Mouse (Mus musculus): Measurements from ENCODE around the gene Cacna1e. TPM values are rescaled to one million over a fixed set of nuclear protein-coding genes. Genes with fewer than 3 reads are reported as not detected.

Gene Cacna1e
- total RNA-seq, 2 experiments from 2014 or later: not detected

DNA sequence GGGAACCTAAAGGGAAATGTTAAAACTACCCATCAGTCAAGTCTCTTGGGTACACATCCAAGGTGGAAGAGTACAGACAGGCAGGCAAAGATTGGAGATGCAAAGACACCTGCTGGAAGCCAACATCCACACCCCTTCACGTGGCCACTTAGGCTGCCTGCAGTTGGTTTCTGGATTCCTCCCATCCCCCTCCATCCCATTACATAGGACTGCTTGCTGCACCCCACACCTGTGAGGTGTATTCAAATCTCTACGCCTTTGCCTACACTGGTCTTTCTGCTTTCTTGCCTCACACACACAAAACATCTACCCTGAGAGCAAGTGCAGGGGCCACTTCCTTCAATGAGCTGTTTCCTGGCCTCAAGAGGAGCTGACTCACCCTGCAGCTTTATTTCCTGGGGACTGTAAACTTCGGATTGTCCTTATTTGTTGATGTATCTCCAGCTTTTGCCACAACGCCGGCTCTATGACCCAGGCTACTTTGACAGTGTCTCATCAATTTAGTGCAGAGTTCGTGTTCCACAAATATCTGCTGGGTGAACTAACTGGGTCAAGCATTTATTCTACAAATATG is 43.2 kb downstream of the Cacna1e start:
- peak; percentile 40 for ATAC-seq (replicated peaks; ENCODE audit: poor library complexity, severe bottlenecking)

- ATAC-seq (replicated peaks; ENCODE audit: poor library complexity, severe bottlenecking): no peak
Measured at GRCm38 (mm10) chr1:154839272-154839671, 45.0 kb downstream of the Cacna1e start.

GRCm38 (mm10) chr1:154836473-154836872 is 47.8 kb downstream of the Cacna1e start:
- no peak for ATAC-seq (replicated peaks; ENCODE audit: poor library complexity, severe bottlenecking)

DNA sequence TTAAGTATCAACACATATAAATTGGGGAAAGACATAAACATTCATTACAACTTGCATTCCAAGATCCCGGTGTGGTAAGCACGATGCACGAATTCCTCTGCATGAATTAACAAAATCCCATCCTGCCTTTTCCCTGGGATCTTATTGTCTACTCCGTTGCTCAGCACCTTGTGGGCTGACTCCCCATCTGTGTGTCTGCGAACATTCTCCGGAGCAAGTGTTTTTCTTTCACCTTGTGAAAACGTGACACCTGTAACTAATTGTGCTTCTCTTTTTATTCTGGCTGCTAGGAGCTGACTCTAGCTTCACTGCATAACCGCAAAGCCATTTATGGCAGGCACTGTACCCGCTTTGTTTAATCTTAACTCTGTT is 52.1 kb downstream of the Cacna1e start:
- no peak for ATAC-seq (replicated peaks; ENCODE audit: poor library complexity, severe bottlenecking)

- ATAC-seq (replicated peaks; ENCODE audit: poor library complexity, severe bottlenecking): no peak
Measured at GRCm38 (mm10) chr1:154831269-154832167, 52.8 kb downstream of the Cacna1e start.

DNA sequence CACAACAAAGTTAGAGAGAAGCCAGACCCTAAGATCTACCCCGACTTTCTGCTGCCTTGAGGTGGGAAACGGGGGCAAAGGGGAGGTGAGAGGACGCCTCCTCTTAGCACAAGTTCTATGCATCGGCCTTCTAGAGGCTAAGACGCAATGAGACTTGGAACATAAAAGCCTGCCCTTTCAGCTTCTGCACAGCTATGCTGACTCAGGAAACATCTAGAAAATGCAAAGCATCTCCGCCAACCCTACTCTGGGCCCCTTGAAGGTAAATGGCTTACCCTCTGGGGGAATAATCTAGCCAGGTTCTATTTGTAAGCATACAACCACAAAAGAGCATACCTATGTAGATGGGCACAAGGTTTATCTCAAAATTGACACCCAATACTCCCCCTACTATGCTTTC is 54.2 kb downstream of the Cacna1e start:
- no peak for ATAC-seq (replicated peaks; ENCODE audit: poor library complexity, severe bottlenecking)

DNA sequence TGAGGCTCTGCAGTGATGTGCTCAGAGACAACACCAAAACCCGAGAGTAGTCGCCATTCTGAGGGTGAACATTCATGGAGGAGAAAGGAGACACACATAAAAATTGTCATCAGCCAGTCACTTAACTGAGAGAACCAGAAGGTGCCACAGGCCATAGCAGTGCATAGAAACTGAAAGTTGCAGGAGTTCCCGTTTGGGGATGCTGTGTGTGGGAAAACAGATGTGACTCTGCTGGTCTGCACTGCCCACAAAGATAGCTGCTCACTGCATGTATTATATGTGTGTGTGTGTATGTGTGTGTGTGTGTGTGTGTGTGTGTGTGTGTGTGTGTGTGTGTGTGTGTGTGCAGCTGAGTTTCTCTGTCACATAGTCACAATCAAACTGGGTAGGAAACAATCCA is 61.2 kb downstream of the Cacna1e start:
- ATAC-seq (replicated peaks; ENCODE audit: poor library complexity, severe bottlenecking): peak; percentile 97

GRCm38 (mm10) chr1:154820422-154820821 is 63.9 kb downstream of the Cacna1e start:
- no peak for ATAC-seq (replicated peaks; ENCODE audit: poor library complexity, severe bottlenecking)

- ATAC-seq (replicated peaks; ENCODE audit: poor library complexity, severe bottlenecking): no peak
Measured at GRCm38 (mm10) chr1:154819960-154820359, 64.3 kb downstream of the Cacna1e start.

- ATAC-seq (replicated peaks; ENCODE audit: poor library complexity, severe bottlenecking): no peak
Measured at GRCm38 (mm10) chr1:154818742-154819141, 65.6 kb downstream of the Cacna1e start.

DNA sequence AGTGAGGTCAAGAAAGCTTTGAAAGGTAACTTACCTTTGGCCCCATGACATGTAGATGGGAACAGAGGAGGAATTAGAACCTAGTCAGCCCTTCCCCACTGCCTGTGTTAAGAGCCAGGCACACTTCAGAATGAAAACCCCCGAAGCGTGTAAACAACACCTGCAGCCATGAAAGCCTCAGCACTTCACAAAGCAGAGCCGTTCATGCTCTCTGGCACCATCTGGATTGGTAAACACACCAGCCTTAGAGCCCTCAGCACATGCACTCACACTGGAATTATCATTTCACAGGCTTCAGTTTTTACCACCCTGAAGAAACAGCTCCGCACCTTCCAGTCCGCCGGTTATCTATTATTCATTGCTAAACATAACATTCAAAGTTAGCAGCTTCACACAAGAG is 67.5 kb downstream of the Cacna1e start:
- no peak for ATAC-seq (replicated peaks; ENCODE audit: poor library complexity, severe bottlenecking)

- no peak for ATAC-seq (replicated peaks; ENCODE audit: poor library complexity, severe bottlenecking)
Measured at GRCm38 (mm10) chr1:154816267-154816666, 68.0 kb downstream of the Cacna1e start.

GRCm38 (mm10) chr1:154805742-154806141 is 78.6 kb downstream of the Cacna1e start:
- no peak for ATAC-seq (replicated peaks; ENCODE audit: poor library complexity, severe bottlenecking)

DNA sequence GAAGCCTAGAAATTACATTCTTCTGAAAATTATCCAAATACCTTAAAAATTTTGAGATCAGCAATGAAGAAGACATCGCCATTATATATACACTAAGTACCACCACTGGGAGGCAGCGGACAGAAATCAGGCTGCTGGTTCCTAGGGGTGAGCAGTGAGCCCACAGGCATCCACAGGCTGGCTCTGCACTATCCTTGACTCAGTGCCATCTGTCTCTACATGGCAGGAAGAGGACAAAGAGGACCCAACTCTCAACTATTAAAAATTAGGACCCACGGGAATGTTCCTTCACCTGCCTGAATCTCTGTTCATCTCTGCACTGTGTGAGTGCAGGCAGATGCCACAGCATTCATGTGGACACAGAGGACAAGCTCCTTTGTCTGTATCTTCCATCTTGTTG is 79.3 kb downstream of the Cacna1e start:
- ATAC-seq (replicated peaks; ENCODE audit: poor library complexity, severe bottlenecking): no peak

DNA sequence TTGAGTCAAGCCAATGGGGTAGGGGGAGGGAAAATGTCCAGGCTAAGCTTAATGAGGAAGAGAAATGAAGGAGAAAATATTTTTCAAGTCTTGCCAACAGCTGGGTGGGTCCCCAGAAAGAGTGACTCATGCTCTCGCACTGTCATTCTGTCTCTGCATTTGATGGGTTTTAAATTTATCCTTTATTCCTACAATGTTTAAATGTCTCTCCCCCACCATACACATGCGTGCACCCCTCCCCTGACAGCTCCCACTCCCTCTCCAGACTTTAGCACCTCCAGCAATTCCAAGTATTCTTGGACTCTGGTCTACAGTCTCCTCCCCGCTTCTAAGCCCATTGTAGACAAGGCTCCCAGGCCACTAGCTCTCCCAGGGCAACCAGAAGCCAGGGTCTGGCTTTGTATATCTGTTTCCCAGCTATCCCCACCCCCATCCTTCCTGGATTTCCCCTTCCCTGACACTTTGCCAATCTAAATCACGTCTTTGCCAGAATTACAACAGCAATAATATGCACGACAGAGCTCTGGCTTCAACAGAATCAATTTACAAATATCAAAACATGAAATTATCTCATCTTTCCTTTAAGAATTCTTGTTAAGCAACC is 81.9 kb downstream of the Cacna1e start:
- ATAC-seq (replicated peaks; ENCODE audit: poor library complexity, severe bottlenecking): no peak

GRCm38 (mm10) chr1:154799257-154799656 is 85.0 kb downstream of the Cacna1e start:
- ATAC-seq (replicated peaks; ENCODE audit: poor library complexity, severe bottlenecking): no peak

DNA sequence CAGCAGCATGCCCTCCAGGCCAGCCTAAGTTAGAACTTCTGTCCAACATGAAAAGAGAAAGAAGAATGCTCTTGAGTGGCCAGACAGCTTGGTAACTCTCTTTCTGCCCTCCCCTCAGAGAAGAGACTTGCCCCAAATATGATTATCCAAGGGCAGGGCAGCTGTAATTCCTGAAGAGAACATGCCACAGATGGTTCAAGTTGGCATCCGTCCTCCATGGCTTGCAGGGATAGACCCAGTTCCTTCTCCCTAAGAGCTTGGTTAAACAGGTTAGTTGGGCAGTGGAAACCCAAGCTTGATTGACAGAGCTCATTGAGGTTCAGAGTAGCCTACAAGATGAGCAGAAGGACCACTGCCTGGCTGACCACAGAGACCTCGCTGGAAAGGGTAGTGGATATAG is 85.5 kb downstream of the Cacna1e start:
- no peak for ATAC-seq (replicated peaks; ENCODE audit: poor library complexity, severe bottlenecking)

- no peak for ATAC-seq (replicated peaks; ENCODE audit: poor library complexity, severe bottlenecking)
Measured at GRCm38 (mm10) chr1:154796685-154797084, 87.6 kb downstream of the Cacna1e start.

- ATAC-seq (replicated peaks; ENCODE audit: poor library complexity, severe bottlenecking): peak; percentile 83
Measured at GRCm38 (mm10) chr1:154794518-154794951, 89.8 kb downstream of the Cacna1e start.

DNA sequence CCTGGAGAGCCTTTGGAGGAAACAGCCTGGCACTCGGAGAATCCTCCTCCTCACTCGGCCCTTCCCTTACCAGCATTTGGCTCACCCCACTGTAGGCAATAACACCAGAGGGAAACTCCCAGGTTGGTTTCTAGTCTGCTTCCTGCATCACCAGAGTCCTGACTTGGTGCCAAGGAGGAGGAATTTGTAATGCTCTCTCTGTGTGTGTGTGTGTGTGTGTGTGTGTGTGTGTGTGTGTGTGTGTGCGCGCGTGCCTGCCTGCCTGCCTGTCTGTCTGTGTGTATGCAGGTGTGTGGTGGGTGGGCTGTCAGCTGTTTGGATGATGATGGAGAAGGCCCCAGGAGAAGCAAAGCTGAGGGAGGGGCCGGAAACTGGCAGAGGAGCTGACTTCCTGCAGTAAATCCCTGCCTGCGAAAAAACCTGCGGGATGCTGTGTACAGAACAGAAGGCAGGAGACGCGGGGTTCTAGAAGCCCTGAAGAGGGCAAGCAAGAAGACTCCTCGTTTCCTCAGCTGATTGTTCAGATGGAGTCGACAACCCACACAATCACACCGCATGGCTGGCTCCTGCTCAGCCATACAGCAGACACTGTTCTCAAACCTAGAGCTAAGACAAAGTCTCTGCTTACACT is 92.6 kb downstream of the Cacna1e start:
- peak; percentile 28 for ATAC-seq (replicated peaks; ENCODE audit: poor library complexity, severe bottlenecking)

DNA sequence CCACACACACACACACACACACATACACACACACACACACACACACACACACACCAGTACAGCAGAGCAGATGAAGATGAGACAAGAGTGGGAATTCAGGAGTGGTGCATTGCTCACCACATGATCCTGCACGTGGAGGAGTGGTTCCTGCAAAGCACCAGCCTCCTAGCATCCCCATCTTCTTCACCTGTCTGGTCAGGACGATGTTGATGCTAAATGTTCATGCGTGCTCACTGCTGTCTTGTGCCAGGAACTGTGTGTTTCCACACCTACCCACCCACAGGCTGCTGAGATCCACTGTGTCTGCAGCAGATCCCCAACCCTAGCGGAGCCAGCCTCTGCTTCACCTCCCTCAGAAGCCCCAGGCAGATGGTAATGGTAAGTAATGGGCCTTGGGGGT is 95.8 kb downstream of the Cacna1e start:
- no peak for ATAC-seq (replicated peaks; ENCODE audit: poor library complexity, severe bottlenecking)

Measured in granulocyte monocyte progenitor cell, adult 5-6 weeks (primary cell).